Mouse (Mus musculus): ENCODE measurements at regions not wholly inside any gene's neighbourhood (a gene's known extent, or its start where the extent isn't known, plus 50 kb on each side); places are given as distances from the start of the nearest gene placed in this dataset.

GRCm38 (mm10) chr4:137164429-137164828, 112.9 kb upstream of the Wnt4 start:
- intact Hi-C loops (cut with DNase I) = loop anchor here (1.0 to 5.0 kb wide), 3 partner anchors 87 to 144 kb away; no protein-coding TSS in a partner anchor
- peak; percentile 80 to 89 for DNase-seq (ENCODE audit: low spot score in 2 of 2)

GRCm38 (mm10) chr4:137163962-137164361, 113.3 kb upstream of the Wnt4 start:
- intact Hi-C loops (cut with DNase I) = loop anchor here (1.0 to 5.0 kb wide), 3 partner anchors 87 to 145 kb away; no protein-coding TSS in a partner anchor
- DNase-seq (ENCODE audit: low spot score in 2 of 2) = no peak

GRCm38 (mm10) chr4:137160526-137160925, 111.9 kb upstream of the Zbtb40 start:
- intact Hi-C loops (cut with DNase I) = loop anchor here (5.0 kb wide), 1 partner anchor 83 kb away; no protein-coding TSS in a partner anchor
- DNase-seq (ENCODE audit: low spot score in 2 of 2) = no peak

- DNase-seq (ENCODE audit: low spot score in 2 of 2) = peak in 1 of 2 experiments; percentile 13
Observed at GRCm38 (mm10) chr4:137158201-137158600, 109.6 kb upstream of the Zbtb40 start.

GRCm38 (mm10) chr4:137156441-137157105, 108.0 kb upstream of the Zbtb40 start:
- no peak for DNase-seq (ENCODE audit: low spot score in 2 of 2)
- intact Hi-C loops (cut with DNase I) = no loop called here

More at GRCm38 (mm10) chr4:137158201-137158600, 109.6 kb upstream of the Zbtb40 start:
- intact Hi-C loops (cut with DNase I) = no loop called here

- DNase-seq (ENCODE audit: low spot score in 2 of 2) = no peak
- intact Hi-C loops (cut with DNase I) = no loop called here
Observed at GRCm38 (mm10) chr4:137148756-137149155, 100.2 kb upstream of the Zbtb40 start.

GRCm38 (mm10) chr4:137147795-137148194, 99.2 kb upstream of the Zbtb40 start:
- intact Hi-C loops (cut with DNase I) = no loop called here
- DNase-seq (ENCODE audit: low spot score in 2 of 2) = no peak

GRCm38 (mm10) chr4:137146326-137146725, 97.7 kb upstream of the Zbtb40 start:
- no peak for DNase-seq (ENCODE audit: low spot score in 2 of 2)
- intact Hi-C loops (cut with DNase I) = no loop called here

- DNase-seq (ENCODE audit: low spot score in 2 of 2) = no peak
- intact Hi-C loops (cut with DNase I) = no loop called here
Observed at GRCm38 (mm10) chr4:137142316-137142715, 93.7 kb upstream of the Zbtb40 start.

- DNase-seq (ENCODE audit: low spot score in 2 of 2) = no peak
Observed at GRCm38 (mm10) chr4:137139051-137139705, 90.6 kb upstream of the Zbtb40 start.

GRCm38 (mm10) chr4:137138127-137138526, 89.5 kb upstream of the Zbtb40 start:
- intact Hi-C loops (cut with DNase I) = no loop called here
- DNase-seq (ENCODE audit: low spot score in 2 of 2) = no peak

More at GRCm38 (mm10) chr4:137139051-137139705, 90.6 kb upstream of the Zbtb40 start:
- intact Hi-C loops (cut with DNase I) = no loop called here

- intact Hi-C loops (cut with DNase I) = no loop called here
- DNase-seq (ENCODE audit: low spot score in 2 of 2) = peak in 1 of 2 experiments; percentile 9
Observed at GRCm38 (mm10) chr4:137136313-137136712, 87.7 kb upstream of the Zbtb40 start.

GRCm38 (mm10) chr4:137135792-137136191, 87.2 kb upstream of the Zbtb40 start:
- DNase-seq (ENCODE audit: low spot score in 2 of 2) = no peak

GRCm38 (mm10) chr4:137134553-137134952, 86.0 kb upstream of the Zbtb40 start:
- intact Hi-C loops (cut with DNase I) = no loop called here
- peak in 1 of 2 experiments; percentile 23 for DNase-seq (ENCODE audit: low spot score in 2 of 2)

More at GRCm38 (mm10) chr4:137135792-137136191, 87.2 kb upstream of the Zbtb40 start:
- intact Hi-C loops (cut with DNase I) = no loop called here

GRCm38 (mm10) chr4:137133789-137134188, 85.2 kb upstream of the Zbtb40 start:
- DNase-seq (ENCODE audit: low spot score in 2 of 2) = peak in 1 of 2 experiments; percentile 23
- intact Hi-C loops (cut with DNase I) = no loop called here

GRCm38 (mm10) chr4:137130619-137131212, 82.1 kb upstream of the Zbtb40 start:
- no peak for DNase-seq (ENCODE audit: low spot score in 2 of 2)
- intact Hi-C loops (cut with DNase I) = no loop called here

- DNase-seq (ENCODE audit: low spot score in 2 of 2) = no peak
- intact Hi-C loops (cut with DNase I) = no loop called here
Observed at GRCm38 (mm10) chr4:137128152-137128551, 79.6 kb upstream of the Zbtb40 start.

GRCm38 (mm10) chr4:137121684-137122083, 73.1 kb upstream of the Zbtb40 start:
- intact Hi-C loops (cut with DNase I) = no loop called here
- DNase-seq (ENCODE audit: low spot score in 2 of 2) = peak in 1 of 2 experiments; percentile 11

GRCm38 (mm10) chr4:137120597-137120996, 72.0 kb upstream of the Zbtb40 start:
- intact Hi-C loops (cut with DNase I) = no loop called here

GRCm38 (mm10) chr4:137118332-137118715, 69.7 kb upstream of the Zbtb40 start:
- intact Hi-C loops (cut with DNase I) = no loop called here

More at GRCm38 (mm10) chr4:137120597-137120996, 72.0 kb upstream of the Zbtb40 start:
- DNase-seq (ENCODE audit: low spot score in 2 of 2) = no peak

More at GRCm38 (mm10) chr4:137118332-137118715, 69.7 kb upstream of the Zbtb40 start:
- no peak for DNase-seq (ENCODE audit: low spot score in 2 of 2)

All from left cerebral cortex, postnatal 25 days (tissue).